Mouse (Mus musculus): ENCODE data around the gene Igfbp3. TPM values are rescaled to one million over a fixed set of nuclear protein-coding genes. Genes with fewer than 3 reads are reported as not detected.
"Not testable (repeated sequence)": the region's sequence is repeated elsewhere in the genome, so short reads cannot be mapped to it uniquely, and the experiment has no call there.

Gene Igfbp3
- polyA plus RNA-seq, 1 experiment from 2014 or later: 46.0 TPM

DNA sequence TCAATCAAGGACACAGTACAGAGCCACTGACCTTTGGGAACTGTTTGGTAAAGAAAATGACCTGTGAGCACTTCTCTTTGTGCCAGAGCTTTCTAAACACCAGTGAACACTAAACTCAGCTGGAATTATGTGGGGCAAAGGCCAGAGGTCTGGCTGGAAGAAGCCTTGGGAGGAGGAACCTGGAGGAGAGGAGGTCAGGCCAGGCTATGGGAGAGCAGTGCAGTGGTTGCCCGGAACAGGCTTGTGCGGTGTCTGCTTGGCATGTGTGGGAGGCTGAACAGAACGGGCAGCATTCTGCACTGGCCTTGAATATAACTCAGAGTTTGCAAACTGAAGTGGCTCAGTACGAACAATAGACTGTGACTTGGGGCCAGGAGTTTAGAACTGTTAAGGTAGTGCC, 16.3 kb upstream of the Igfbp3 start:
- H3K27ac ChIP-seq: no peak overlapping the region
- 39% methylated on average over 4 of the region's 4 CpGs for WGBS
- H3K9me3 ChIP-seq: no peaks in the 10 kb centered on the region
- H3K27me3 ChIP-seq (replicated peaks): no peaks in the 10 kb centered on the region
- no peak overlapping the region for H3K4me3 ChIP-seq (replicated peaks)
- ATAC-seq: no peak
- H3K4me2 ChIP-seq (replicated peaks): no peak overlapping the region
- no peaks in the 10 kb centered on the region for H3K4me1 ChIP-seq (replicated peaks)
- H3K9ac ChIP-seq: no peak overlapping the region
- no peaks in the 10 kb centered on the region for H3K36me3 ChIP-seq

DNA sequence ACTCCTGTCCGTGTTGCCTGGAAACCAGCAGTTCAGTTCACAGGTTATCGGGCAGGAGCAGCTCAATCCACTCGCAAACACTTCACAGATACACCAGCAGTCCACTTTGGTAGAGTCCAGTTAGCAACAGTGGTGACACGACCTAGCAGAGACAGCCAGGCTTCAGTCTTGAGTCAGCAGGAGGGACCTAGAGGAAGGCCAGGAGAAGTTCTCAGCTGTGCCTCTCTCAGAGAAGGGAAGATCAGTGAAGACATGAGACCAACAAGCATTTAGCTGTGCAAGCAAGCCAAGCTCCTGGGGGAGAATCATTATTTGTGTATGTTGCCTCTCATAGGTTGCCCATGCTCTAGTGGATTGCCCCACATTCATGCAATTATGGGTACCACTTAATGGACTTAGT, 14.4 kb upstream of the Igfbp3 start:
- Histone ChIP-seq H3K4me1 (replicated peaks) (no peaks in the 10 kb centered on the region), H3K27me3 (replicated peaks) (no peaks in the 10 kb centered on the region), H3K4me3 (replicated peaks) (no peak overlapping the region), H3K36me3 (no peaks in the 10 kb centered on the region), H3K9ac (no peak overlapping the region), H3K9me3 (no peaks in the 10 kb centered on the region), H3K27ac (no peak overlapping the region), H3K4me2 (replicated peaks) (no peak overlapping the region)
- ATAC-seq: no peak
- WGBS: 74% methylated on average over 4 of the region's 4 CpGs

DNA sequence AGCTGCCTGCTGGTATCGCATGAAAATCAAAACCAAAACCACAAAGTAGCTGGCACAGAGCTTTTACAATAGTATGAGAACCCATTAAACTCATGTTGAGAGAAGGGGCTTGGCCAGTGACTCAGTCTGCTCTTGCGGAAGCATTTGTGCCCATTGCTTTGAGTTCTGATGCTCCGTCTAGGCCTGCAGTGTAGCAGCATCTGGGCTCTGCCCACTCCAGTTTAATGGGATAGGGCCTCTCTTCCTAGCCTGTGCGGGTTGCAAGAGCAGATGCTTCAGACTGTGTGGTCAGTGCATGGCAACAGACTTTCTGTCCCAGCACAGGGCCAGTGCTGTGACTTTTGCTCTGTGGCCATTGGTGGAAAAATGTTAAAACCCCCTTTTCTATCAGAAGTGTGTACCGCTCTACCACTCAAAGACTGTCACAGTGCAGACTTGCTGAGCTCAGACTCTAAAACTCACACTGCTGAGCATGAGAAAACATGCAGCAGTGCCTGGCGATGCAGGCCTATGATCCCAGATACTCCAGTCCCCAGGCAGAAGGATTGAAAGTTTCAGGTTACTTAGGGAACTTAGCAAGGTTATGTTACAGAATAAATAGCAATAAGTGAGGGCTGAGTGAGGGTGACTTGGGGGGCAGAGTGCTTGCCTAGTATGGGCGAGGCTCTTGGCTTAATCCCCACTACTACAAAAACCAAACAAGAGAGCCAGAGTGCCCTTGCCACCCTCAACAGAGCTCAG, 13.3 kb upstream of the Igfbp3 start:
- Histone ChIP-seq H3K27me3 (replicated peaks) (no peaks in the 10 kb centered on the region), H3K9me3 (no peaks in the 10 kb centered on the region), H3K4me1 (replicated peaks) (no peaks in the 10 kb centered on the region), H3K9ac (no peak overlapping the region), H3K27ac (no peak overlapping the region), H3K4me3 (replicated peaks) (no peak overlapping the region), H3K4me2 (replicated peaks) (no peak overlapping the region), H3K36me3 (no peaks in the 10 kb centered on the region)
- WGBS: 84% methylated on average over 7 of the region's 7 CpGs
- ATAC-seq: no peak

DNA sequence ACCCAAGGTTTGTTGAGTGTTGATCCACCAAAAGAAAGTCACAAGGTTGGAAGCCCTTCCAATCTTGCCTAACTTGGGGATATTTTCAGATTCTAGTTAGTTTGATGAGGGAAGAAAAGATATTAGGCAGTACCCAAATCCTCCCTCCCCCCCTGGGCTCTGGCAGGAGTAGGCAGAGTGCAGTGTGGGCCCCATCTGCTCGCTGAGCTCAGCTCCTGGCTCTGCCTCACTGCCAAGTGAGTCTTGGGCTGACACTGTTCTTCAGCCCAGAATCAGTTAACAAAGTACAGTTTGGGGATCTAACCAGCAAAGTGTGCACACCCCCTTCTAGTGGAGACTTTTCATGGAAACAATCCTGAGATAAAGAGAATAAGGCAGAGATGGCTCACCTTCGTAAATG, 12.5 kb upstream of the Igfbp3 start:
- Histone ChIP-seq H3K36me3 (no peaks in the 10 kb centered on the region), H3K4me2 (replicated peaks) (no peak overlapping the region), H3K27ac (no peak overlapping the region), H3K27me3 (replicated peaks) (no peaks in the 10 kb centered on the region), H3K9ac (no peak overlapping the region), H3K4me3 (replicated peaks) (no peak overlapping the region), H3K9me3 (no peaks in the 10 kb centered on the region), H3K4me1 (replicated peaks) (no peaks in the 10 kb centered on the region)
- ATAC-seq: no peak
- WGBS: 68% methylated on average over 2 of the region's 2 CpGs

DNA sequence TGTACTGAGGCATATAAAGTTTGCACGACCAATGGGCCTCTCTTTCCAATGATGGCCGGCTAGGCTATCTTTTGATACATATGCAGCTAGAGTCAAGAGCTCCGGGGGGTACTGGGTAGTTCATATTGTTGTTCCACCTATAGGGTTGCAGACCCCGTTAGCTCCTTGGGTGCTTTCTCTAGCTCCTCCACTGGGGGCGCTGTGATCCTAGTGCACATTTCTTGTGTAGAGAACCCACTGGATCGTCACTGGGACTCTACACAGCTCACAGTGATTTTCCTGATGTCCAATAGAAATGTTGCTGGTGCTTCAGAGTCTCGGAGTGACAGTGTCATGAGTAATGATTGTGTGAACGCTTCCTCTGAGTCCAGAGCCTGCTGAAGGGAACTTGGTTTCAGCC, 8.1 kb upstream of the Igfbp3 start:
- WGBS: 76% methylated on average over 8 of the region's 8 CpGs

DNA sequence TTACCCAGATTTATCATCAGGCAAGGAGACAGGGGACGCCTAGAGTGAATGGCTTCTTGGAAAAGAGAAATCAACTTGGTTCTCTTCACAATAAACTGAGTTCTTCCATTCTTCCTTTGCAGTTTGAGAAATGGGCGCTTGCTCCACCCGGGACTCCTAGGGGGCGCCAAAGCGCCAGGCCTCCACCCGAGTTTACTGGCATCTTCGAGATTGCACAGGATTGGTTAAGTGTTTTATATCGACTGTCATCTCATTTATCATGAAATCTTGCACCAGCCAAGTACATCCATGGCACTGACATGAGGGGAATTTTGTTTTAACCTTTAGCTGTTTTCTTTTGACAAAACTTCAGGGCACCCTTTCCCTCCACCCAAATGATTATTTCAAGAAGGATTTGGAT, 2.0 kb upstream of the Igfbp3 start:
- Histone ChIP-seq H3K4me1 (replicated peaks) (peaks cover 17% of the 10 kb centered on the region), H3K4me3 (replicated peaks) (no peak overlapping the region), H3K36me3 (no peaks in the 10 kb centered on the region), H3K9me3 (no peaks in the 10 kb centered on the region), H3K27ac (no peak overlapping the region), H3K9ac (no peak overlapping the region), H3K27me3 (replicated peaks) (peaks cover 34% of the 10 kb centered on the region), H3K4me2 (replicated peaks) (no peak overlapping the region)
- WGBS: 20% methylated on average over 8 of the region's 8 CpGs
- no peak for ATAC-seq

More for the DNA sequence above, 8.1 kb upstream of the Igfbp3 start:
- not testable (repeated sequence) for H3K9ac ChIP-seq; H3K36me3 ChIP-seq; ATAC-seq; H3K9me3 ChIP-seq; H3K27me3 ChIP-seq (replicated peaks); H3K27ac ChIP-seq; H3K4me3 ChIP-seq (replicated peaks); H3K4me2 ChIP-seq (replicated peaks); H3K4me1 ChIP-seq (replicated peaks)

DNA sequence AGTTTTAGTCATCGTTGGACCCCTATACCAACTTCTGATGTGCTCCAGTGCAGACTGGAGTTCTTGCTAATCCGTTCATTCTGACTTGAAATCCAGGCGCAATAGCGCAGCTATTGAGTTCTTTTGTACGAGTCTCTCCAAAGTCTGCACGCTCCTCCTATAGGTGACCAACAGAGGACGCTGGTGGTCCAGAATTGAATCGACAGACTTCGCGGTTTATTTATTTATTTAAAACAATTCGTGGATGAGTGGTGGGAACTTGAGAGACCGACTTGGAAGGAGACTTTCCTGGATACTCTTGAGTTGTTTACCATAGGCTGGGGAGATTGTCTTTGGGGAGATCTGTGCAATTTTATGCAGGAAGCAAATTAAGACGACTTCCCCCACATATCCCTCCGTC, 1.0 kb upstream of the Igfbp3 start:
- Histone ChIP-seq H3K4me3 (replicated peaks) (no peak overlapping the region), H3K9ac (no peak overlapping the region), H3K9me3 (no peaks in the 10 kb centered on the region), H3K4me1 (replicated peaks) (peaks cover 17% of the 10 kb centered on the region), H3K36me3 (no peaks in the 10 kb centered on the region), H3K4me2 (replicated peaks) (peak overlapping the region; percentile 96; the same call in 1 of the 2 replicates), H3K27me3 (replicated peaks) (peaks cover 34% of the 10 kb centered on the region), H3K27ac (no peak overlapping the region)
- WGBS: 6% methylated on average over 14 of the region's 14 CpGs
- ATAC-seq: no peak

DNA sequence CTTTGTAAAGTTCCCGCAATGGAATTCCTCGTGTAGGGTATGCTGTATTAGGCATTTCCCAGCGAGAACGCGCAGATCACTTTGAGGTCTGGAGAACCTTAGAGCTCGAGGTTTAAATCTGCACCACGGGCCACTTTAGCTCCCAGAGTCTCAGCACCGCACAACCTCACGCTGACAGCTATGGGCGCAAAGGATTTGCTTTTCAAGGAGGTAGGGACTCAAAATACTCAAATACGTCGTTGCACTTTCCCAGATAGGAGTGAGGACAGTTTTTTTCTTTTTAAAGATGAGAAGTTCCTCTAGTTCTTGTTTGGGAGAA, 578 bp upstream of the Igfbp3 start:
- Histone ChIP-seq H3K9me3 (no peaks in the 10 kb centered on the region), H3K36me3 (no peaks in the 10 kb centered on the region), H3K4me2 (replicated peaks) (peak overlapping the region; percentile 96), H3K4me3 (replicated peaks) (peak overlapping the region; percentile 58), H3K4me1 (replicated peaks) (peaks cover 17% of the 10 kb centered on the region), H3K27me3 (replicated peaks) (peaks cover 34% of the 10 kb centered on the region), H3K9ac (no peak overlapping the region), H3K27ac (no peak overlapping the region)
- no peak for ATAC-seq
- 1% methylated on average over 12 of the region's 12 CpGs for WGBS

DNA sequence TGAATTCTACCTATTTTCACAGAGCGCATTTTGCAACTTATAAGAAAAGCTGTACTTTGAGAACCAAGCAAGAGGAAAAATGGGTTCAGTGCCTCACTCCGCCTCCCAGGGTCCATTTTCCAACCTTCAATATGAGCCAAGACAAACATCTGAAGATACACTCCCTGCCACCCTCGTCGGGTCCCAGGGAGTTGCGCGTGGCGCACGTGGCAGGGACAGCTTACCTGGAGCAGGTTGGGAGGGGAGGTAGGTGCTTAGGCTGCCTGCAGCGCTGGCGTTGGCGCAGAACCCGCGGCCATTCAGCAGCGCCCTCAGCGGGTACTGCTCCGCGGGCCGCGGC, 592 bp downstream of the Igfbp3 start:
- H3K9ac ChIP-seq: peak overlapping the region; percentile 32; the same call in 1 of the 2 replicates
- WGBS: 2% methylated on average over 19 of the region's 19 CpGs
- H3K27ac ChIP-seq: no peak overlapping the region

DNA sequence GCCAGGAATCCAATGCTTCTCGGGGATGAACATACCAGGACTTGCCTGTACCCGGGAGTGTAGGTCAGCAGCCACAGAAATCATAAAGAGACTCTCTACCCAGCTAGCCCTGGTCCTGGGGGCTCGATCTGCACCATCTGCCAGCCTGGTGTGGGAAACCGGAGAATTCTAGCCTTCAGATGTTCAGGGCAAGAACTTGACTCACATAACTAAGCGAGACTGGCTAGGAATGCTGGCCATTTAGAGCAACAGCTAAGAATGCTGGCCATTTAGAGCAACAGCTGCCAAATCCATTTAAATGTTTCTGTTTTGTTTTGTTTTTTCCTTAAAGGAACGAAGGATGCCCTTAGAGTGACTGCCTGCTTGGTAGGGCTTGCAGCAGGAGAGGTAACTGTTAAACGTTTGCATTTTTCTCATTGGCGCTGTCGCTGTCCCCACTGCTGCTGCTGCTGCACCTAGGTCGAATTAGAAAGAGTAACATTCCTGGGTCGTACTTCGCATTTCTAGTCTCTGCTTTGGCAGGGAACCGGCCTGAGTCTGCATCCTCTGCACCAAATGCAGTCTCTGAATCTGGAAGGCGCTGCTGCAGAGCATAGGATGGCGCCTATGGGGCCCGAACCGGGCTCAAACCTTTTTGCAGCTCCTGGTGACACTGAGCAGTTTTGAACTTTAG, 1.5 kb downstream of the Igfbp3 start:
- no peak for ATAC-seq
- H3K9me3 ChIP-seq: no peaks in the 10 kb centered on the region
- H3K9ac ChIP-seq: no peak overlapping the region

More for the DNA sequence above, 592 bp downstream of the Igfbp3 start:
- Histone ChIP-seq H3K27me3 (replicated peaks) (peaks cover 34% of the 10 kb centered on the region), H3K36me3 (no peaks in the 10 kb centered on the region), H3K4me1 (replicated peaks) (peaks cover 17% of the 10 kb centered on the region), H3K9me3 (no peaks in the 10 kb centered on the region), H3K4me3 (replicated peaks) (peak overlapping the region; percentile 58), H3K4me2 (replicated peaks) (peak overlapping the region; percentile 96)
- no peak for ATAC-seq

DNA sequence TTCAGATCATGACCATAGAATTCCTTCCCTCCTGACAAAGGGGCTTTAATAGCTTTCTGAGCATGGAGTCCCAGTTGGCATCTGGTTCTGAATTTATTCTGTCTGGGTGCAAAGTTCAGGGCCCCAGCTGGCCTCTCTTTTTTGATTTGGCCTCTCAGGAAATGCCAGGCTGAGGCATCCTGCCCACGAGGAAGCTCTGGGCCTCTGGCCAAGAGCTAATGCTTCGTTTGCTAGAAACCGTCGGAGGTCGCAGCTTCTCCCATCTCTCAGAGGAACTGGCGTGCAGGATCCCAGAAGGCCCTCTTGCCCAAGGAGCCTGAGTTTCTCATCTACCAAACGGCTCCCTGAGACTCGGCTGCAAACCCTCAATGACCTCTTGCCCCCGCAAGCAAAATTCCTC, 2.5 kb downstream of the Igfbp3 start:
- Histone ChIP-seq H3K9me3 (no peaks in the 10 kb centered on the region), H3K4me3 (replicated peaks) (no peak overlapping the region), H3K27ac (no peak overlapping the region), H3K36me3 (no peaks in the 10 kb centered on the region), H3K27me3 (replicated peaks) (peaks cover 34% of the 10 kb centered on the region), H3K4me2 (replicated peaks) (no peak overlapping the region), H3K9ac (no peak overlapping the region), H3K4me1 (replicated peaks) (peaks cover 17% of the 10 kb centered on the region)
- ATAC-seq: no peak
- 31% methylated on average over 9 of the region's 9 CpGs for WGBS

More for the DNA sequence above, 1.5 kb downstream of the Igfbp3 start:
- peak overlapping the region; percentile 96 for H3K4me2 ChIP-seq (replicated peaks)
- H3K27me3 ChIP-seq (replicated peaks): peaks cover 34% of the 10 kb centered on the region
- H3K36me3 ChIP-seq: no peaks in the 10 kb centered on the region
- H3K27ac ChIP-seq: no peak overlapping the region
- H3K4me1 ChIP-seq (replicated peaks): peaks cover 17% of the 10 kb centered on the region
- WGBS: 15% methylated on average over 17 of the region's 17 CpGs
- peak overlapping the region; percentile 58 for H3K4me3 ChIP-seq (replicated peaks)

DNA sequence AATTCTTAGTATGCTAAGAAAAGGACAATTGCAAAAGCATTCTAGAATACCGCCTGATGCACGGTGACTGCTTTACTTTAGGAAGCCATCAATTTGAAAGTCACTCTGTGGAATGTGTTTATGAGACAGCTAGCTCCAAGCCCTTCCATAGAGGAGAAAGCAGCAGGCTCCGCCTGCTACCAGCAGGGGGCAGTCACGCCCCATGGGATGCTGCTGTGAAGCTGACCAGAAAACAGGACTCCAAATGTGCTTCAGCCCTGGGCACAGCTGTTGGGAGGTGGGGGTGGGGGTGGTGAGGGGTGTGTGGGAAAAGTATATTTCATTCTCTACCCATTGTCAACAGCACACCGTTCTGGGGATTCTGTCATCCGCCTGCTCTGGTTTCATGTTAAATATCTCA, 3.4 kb downstream of the Igfbp3 start:
- 0 out of 2 replicates have a peak, but pooled peaks have one; percentile 39 for ATAC-seq
- WGBS: 15% methylated on average over 6 of the region's 6 CpGs
- H3K27ac ChIP-seq: no peak overlapping the region

DNA sequence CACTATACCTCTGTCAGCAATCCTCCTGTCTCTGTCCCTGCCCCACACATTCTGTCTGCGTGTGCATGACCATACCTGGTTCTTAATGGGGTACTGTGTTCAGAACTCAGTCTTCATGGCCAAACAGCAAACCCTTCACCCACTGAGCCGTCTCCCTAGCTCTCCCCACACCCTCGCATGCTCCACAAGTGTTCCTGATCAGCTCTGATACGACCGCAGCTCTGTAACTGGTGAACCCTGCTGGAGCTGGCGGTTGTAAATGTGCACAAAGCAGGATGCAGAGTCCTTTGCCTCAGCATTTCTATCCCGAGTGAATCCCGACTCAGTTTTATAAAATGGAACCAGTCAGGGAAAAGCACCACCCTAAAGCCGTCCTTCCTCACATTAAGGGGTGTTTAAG, 9.9 kb downstream of the Igfbp3 start:
- no peak overlapping the region for H3K9ac ChIP-seq
- no peak overlapping the region for H3K4me2 ChIP-seq (replicated peaks)
- H3K27ac ChIP-seq: no peak overlapping the region
- H3K27me3 ChIP-seq (replicated peaks): no peaks in the 10 kb centered on the region
- 83% methylated on average over 9 of the region's 9 CpGs for WGBS
- H3K4me3 ChIP-seq (replicated peaks): no peak overlapping the region
- H3K36me3 ChIP-seq: no peaks in the 10 kb centered on the region
- no peak for ATAC-seq
- H3K9me3 ChIP-seq: no peaks in the 10 kb centered on the region
- no peaks in the 10 kb centered on the region for H3K4me1 ChIP-seq (replicated peaks)

More for the DNA sequence above, 3.4 kb downstream of the Igfbp3 start:
- H3K4me3 ChIP-seq (replicated peaks): no peak overlapping the region
- H3K9ac ChIP-seq: no peak overlapping the region
- H3K4me1 ChIP-seq (replicated peaks): peaks cover 17% of the 10 kb centered on the region
- no peaks in the 10 kb centered on the region for H3K9me3 ChIP-seq
- H3K27me3 ChIP-seq (replicated peaks): peaks cover 34% of the 10 kb centered on the region
- no peak overlapping the region for H3K4me2 ChIP-seq (replicated peaks)
- no peaks in the 10 kb centered on the region for H3K36me3 ChIP-seq
